Mouse (Mus musculus) testis, postnatal 10 days (tissue): Measurements from ENCODE around the gene Snx4.

Source experiments
- DNase-seq: peaks from one replicate; pipeline ENCODE4 v3.0.0; 2021; ENCODE audit warnings: low spot score

Snx4 gene

DNA sequence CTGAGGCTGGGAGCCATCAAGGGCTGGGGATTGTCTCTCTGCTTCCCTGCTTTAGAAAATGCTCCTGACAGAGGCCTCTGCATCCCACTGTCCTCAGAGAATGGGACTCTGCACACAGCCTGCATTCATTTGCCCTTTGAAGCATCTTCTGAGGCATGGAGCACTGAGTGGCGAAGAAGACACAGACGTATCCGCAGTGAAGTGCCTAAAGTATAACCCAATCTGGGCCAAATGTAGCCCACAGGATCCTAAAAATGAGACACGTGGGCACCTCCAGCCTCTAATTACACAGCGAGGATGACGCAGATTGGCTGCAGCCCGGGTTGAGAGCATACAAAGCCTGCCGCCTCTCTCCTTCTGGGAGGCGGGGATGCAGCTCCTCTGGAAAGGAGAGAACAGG is 93.1 kb downstream of the Snx4 start:
- no peak for DNase-seq

DNA sequence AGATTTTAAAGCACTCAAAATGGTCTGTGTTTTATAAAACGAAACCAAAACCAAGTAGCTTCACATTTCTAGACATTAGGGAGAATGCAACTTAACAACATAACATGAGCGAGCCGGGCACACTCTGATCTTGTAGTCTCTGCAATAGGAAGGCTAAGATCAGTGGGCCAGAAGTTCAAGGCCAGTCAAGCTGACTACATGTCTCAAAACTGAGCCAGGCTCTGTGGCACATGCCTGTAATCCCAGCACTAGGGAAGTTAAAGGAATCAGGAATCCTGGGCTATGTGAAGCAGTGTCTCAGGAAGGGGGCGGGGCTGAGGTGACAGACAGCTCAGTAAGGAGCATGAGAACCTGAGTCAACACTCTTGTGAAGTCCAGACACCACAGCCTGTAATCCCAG is 93.6 kb downstream of the Snx4 start:
- peak; percentile 64 for DNase-seq

DNA sequence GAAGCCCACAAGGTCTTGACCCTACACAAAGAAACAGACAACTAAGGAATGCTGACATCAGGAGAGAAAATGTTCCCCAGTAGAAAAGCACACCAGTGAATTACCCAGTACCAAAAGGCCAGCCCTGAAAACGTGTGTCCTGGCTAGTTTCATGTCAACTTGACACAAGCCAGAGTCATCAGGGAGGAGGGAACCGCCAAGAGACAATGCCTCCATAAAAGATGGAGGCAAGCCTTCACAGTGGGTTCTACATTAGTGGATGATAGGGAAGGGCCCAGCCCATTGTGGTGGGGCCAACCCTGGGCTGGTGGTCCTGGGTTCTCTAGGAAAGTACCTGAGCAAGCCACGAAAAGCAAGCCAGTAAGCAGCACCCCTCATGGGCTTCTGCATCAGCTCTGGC is 95.1 kb downstream of the Snx4 start:
- DNase-seq = no peak

DNA sequence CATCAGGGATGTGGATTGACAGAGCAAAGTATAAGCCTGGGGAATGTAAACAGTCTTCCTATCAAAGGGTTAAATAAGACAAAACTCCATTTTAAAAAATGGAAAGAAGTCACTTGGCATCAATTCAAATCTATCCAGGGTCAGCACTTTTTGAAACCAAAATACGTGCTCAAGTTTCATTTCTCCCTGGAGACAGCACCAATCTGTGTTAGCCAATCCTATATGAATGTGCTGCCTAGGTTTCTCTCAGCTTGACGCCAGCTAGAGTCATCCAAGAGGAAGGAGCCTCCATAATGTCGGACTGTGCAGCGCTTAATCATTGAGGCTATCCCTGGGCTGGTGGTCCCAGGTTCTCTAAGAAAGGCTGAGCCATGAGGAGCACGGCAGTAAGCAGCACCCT is 95.9 kb downstream of the Snx4 start:
- DNase-seq = no peak
